Mouse (Mus musculus) liver, embryonic 14.5 days (tissue): ENCODE measurements around the gene Rxylt1. TPM values are rescaled to one million over a fixed set of nuclear protein-coding genes. Genes with fewer than 3 reads are reported as not detected.

Source experiments
- ATAC-seq: fragments of 200-750 bp; cut with Nextera tagmentation; 2 replicates; pipeline ENCODE4 v1.8.0; 2017; ENCODE audit warnings: moderate number of reproducible peaks, mild to moderate bottlenecking, moderate library complexity; ENCODE audit not compliant: insufficient read depth
- DNase-seq, 3 experiments: peaks; one replicate each; pipeline ENCODE4 v3.0.0-alpha.2; 2012 to 2013; ENCODE audit warnings: low read depth in 3 of 3, low spot score in 3 of 3
- H3K27ac ChIP-seq: fragments of 300-500 bp; sonication (generic); 2 replicates; pipeline ENCODE4 v1.5.1; 2014; ENCODE audit warnings: moderate library complexity, mild to moderate bottlenecking, control low read depth, inconsistent platforms
- H3K27me3 ChIP-seq: fragments of 300-500 bp; sonication (generic); 2 replicates; pipeline ENCODE4 v1.6.1; 2014; ENCODE audit warnings: mild to moderate bottlenecking, low read length, moderate library complexity; ENCODE audit not compliant: control insufficient read depth, insufficient read depth
- H3K36me3 ChIP-seq: fragments of 300-500 bp; sonication (generic); replicated peaks from 2 replicates; pipeline ENCODE4 v1.6.1; 2014; ENCODE audit warnings: low read depth; ENCODE audit not compliant: control insufficient read depth, insufficient read depth
- H3K4me1 ChIP-seq, 2 experiments: fragments of 200-500 bp in 1 of 2; fragments of 300-500 bp in 1 of 2; sonication (generic) in 1 of 2; replicated peaks; 2 replicates each; pipeline ENCODE4 v1.6.1; 2012 to 2014; ENCODE audit warnings: antibody characterized with exemption in 1 of 2, inconsistent platforms in 1 of 2, low read length in 1 of 2; ENCODE audit not compliant: control insufficient read depth in 2 of 2, insufficient read depth in 2 of 2
- H3K4me2 ChIP-seq: fragments of 300-500 bp; sonication (generic); 2 replicates; pipeline ENCODE4 v1.6.1; 2014; ENCODE audit warnings: low read depth, mild to moderate bottlenecking, control low read depth, moderate library complexity
- H3K4me3 ChIP-seq, 2 experiments: fragments of 200-500 bp in 1 of 2; fragments of 300-500 bp in 1 of 2; sonication (generic) in 1 of 2; 2 replicates each; pipeline ENCODE4 v1.5.1; 2012 to 2014; ENCODE audit warnings: low read depth in 2 of 2, low read length in 2 of 2, mild to moderate bottlenecking in 2 of 2, control low read depth in 1 of 2, inconsistent platforms in 1 of 2, moderate library complexity in 1 of 2; ENCODE audit not compliant: insufficient read depth in 1 of 2
- H3K9ac ChIP-seq: fragments of 300-500 bp; sonication (generic); replicated peaks from 2 replicates; pipeline ENCODE4 v1.6.1; 2014; ENCODE audit warnings: mild to moderate bottlenecking, control low read depth, moderate library complexity
- H3K9me3 ChIP-seq: fragments of 300-500 bp; sonication (generic); 2 replicates; pipeline ENCODE4 v1.6.1; 2016; ENCODE audit warnings: low read length, mixed read lengths; ENCODE audit not compliant: control insufficient read depth
- CTCF ChIP-seq: IDR thresholded peaks from 2 replicates; pipeline ENCODE4 v1.5.1; 2016; ENCODE audit warnings: antibody characterized with exemption, low read depth, control low read depth
- EP300 ChIP-seq: IDR thresholded peaks from 2 replicates; pipeline ENCODE4 v1.6.1; 2016; ENCODE audit warnings: antibody characterized with exemption, low read depth
- WGBS: fragments of 180-500 bp; shearing (Covaris S2); extraction: QIAGEN DNeasy Blood & Tissue Kit; methylation state at CpG from one replicate; pipeline ENCODE4 v1.1.7; 2014; ENCODE audit not compliant: insufficient replicate concordance; 5-methylcytosine and 5-hydroxymethylcytosine counted together
- polyA plus RNA-seq, 2 experiments: library from polyadenylated mRNA; depleted of rRNA in 1 of 2; stranded (reverse) in 1 of 2; unstranded in 1 of 2; fragments of >200 nt; fragmentation: Nextera tagmentation in 1 of 2; extraction: Ambion mirVana in 1 of 2; gene quantifications; 2 replicates each; pipeline versions ENCODE4 v1.2.1 to v1.2.3; 2012 to 2014

The Rxylt1 gene
- polyA plus RNA-seq, 2 experiments: 4.2 to 12.9 TPM

- Histone ChIP-seq H3K36me3 (no peaks in the 10 kb centered on the region), H3K4me2 (no peak overlapping the region), H3K4me1 (peaks cover 0 to 2% of the 10 kb centered on the region in 2 experiments; a peak in 2 of 4 replicates), H3K27ac (no peak overlapping the region), H3K4me3 (no peak overlapping the region), H3K9me3 (no peaks in the 10 kb centered on the region), H3K9ac (no peak overlapping the region), H3K27me3 (no peaks in the 10 kb centered on the region)
- DNase-seq: no peak
- TF ChIP-seq EP300: no peak
- no peak for TF ChIP-seq CTCF
- no peak for ATAC-seq
- 57% methylated on average over 5 of the region's 5 CpGs for WGBS
Measured at GRCm38 (mm10) chr10:122033271-122033670, 63.9 kb downstream of the Rxylt1 start.

- ATAC-seq: no peak
Measured at GRCm38 (mm10) chr10:122030420-122030819, 66.8 kb downstream of the Rxylt1 start.

GRCm38 (mm10) chr10:122029738-122030137 is 67.4 kb downstream of the Rxylt1 start:
- H3K9me3 ChIP-seq: no peaks in the 10 kb centered on the region
- H3K27me3 ChIP-seq: no peaks in the 10 kb centered on the region
- no peak overlapping the region for H3K27ac ChIP-seq
- H3K4me2 ChIP-seq: no peak overlapping the region
- ATAC-seq: no peak
- H3K36me3 ChIP-seq: no peaks in the 10 kb centered on the region
- no peak for DNase-seq
- H3K4me1 ChIP-seq: peaks cover 0 to 2% of the 10 kb centered on the region in 2 experiments; a peak in 2 of 4 replicates
- no peak overlapping the region for H3K9ac ChIP-seq
- TF ChIP-seq CTCF (no peak), EP300 (no peak)
- WGBS: 59% methylated on average over 7 of the region's 7 CpGs
- no peak overlapping the region for H3K4me3 ChIP-seq

More at GRCm38 (mm10) chr10:122030420-122030819, 66.8 kb downstream of the Rxylt1 start:
- Histone ChIP-seq H3K4me2 (no peak overlapping the region), H3K9ac (no peak overlapping the region), H3K4me1 (peaks cover 0 to 2% of the 10 kb centered on the region in 2 experiments; a peak in 2 of 4 replicates), H3K9me3 (no peaks in the 10 kb centered on the region), H3K27ac (no peak overlapping the region), H3K4me3 (no peak overlapping the region), H3K36me3 (no peaks in the 10 kb centered on the region), H3K27me3 (no peaks in the 10 kb centered on the region)
- no peak for DNase-seq
- 52% methylated on average over 5 of the region's 5 CpGs for WGBS
- TF ChIP-seq CTCF (no peak), EP300 (no peak)

Other genes with a start within 250 kb of the Rxylt1 start
- gene Srgap1, start 50.1 kb downstream of the Rxylt1 start, polyA plus RNA-seq (2012; rRNA removed): 0.60 and 0.66 TPM in 2 replicates
- gene Srgap1, start 50.1 kb downstream of the Rxylt1 start, polyA plus RNA-seq (2014; fragmentation: Nextera tagmentation; extraction: Ambion mirVana): 0.59 and 0.79 TPM in 2 replicates